Mouse (Mus musculus) MEL (cell line): ENCODE measurements at regions not wholly inside any gene's neighbourhood (a gene's known extent, or its start where the extent isn't known, plus 50 kb on each side); places are given as distances from the start of the nearest gene placed in this dataset.

ENCODE experiments used
- DNase-seq: peaks from one replicate; pipeline ENCODE4 v3.0.0; 2011; ENCODE audit warnings: low read depth, low spot score
- H3K27ac ChIP-seq: 2 replicates; pipeline ENCODE4 v1.5.1; 2012; ENCODE audit warnings: low read depth, mild to moderate bottlenecking, control low read depth, low read length, moderate library complexity; ENCODE audit not compliant: control insufficient read depth
- H3K27me3 ChIP-seq, 2 experiments: fragments of 150-350 bp in 1 of 2; sonication (generic) in 1 of 2; 2 replicates each; pipeline ENCODE4 v1.6.1; 2012; ENCODE audit warnings: low read length in 2 of 2, mild to moderate bottlenecking in 2 of 2, improper control_type of control experiment in 1 of 2, moderate library complexity in 1 of 2; ENCODE audit not compliant: insufficient read depth in 2 of 2, control insufficient read depth in 1 of 2
- H3K36me3 ChIP-seq, 2 experiments: 2 replicates each; pipeline ENCODE4 v1.6.1; 2012 to 2014; ENCODE audit warnings: low read length in 2 of 2, improper control_type of control experiment in 1 of 2, inconsistent platforms in 1 of 2, mild to moderate bottlenecking in 1 of 2; ENCODE audit not compliant: insufficient read depth in 2 of 2, control insufficient read depth in 1 of 2
- H3K4me1 ChIP-seq, 2 experiments: fragments of 150-350 bp in 1 of 2; sonication (generic) in 1 of 2; 2 replicates each; pipeline ENCODE4 v1.6.1; 2012; ENCODE audit warnings: low read length in 2 of 2, improper control_type of control experiment in 1 of 2, mild to moderate bottlenecking in 1 of 2; ENCODE audit not compliant: insufficient read depth in 2 of 2, control insufficient read depth in 1 of 2
- H3K4me3 ChIP-seq, 2 experiments: fragments of 150-350 bp in 1 of 2; sonication (generic) in 1 of 2; 2 replicates each; pipeline ENCODE4 v1.5.1; 2012; ENCODE audit warnings: low read depth in 2 of 2, low read length in 2 of 2, mild to moderate bottlenecking in 2 of 2, moderate library complexity in 2 of 2, control low read depth in 1 of 2, improper control_type of control experiment in 1 of 2; ENCODE audit not compliant: control insufficient read depth in 1 of 2, insufficient read depth in 1 of 2
- H3K79me2 ChIP-seq: 2 replicates; pipeline ENCODE4 v1.6.1; 2012; ENCODE audit warnings: mild to moderate bottlenecking, low read length, moderate library complexity; ENCODE audit not compliant: control insufficient read depth, poor library complexity, insufficient read depth
- H3K9ac ChIP-seq: 2 replicates; pipeline ENCODE4 v1.6.1; 2012; ENCODE audit warnings: low read depth, mild to moderate bottlenecking, control low read depth, low read length, moderate library complexity; ENCODE audit not compliant: control insufficient read depth, poor library complexity, severe bottlenecking
- H3K9me3 ChIP-seq: fragments of 150-350 bp; sonication (generic); replicated peaks from 2 replicates; pipeline ENCODE4 v1.6.1; 2012; ENCODE audit warnings: mild to moderate bottlenecking, low read length, improper control_type of control experiment, moderate library complexity; ENCODE audit not compliant: insufficient read depth
- CHD1 ChIP-seq: IDR thresholded peaks from 2 replicates; pipeline ENCODE4 v1.6.1; 2012; ENCODE audit warnings: low read depth, mild to moderate bottlenecking, inconsistent platforms, low read length, improper control_type of control experiment
- CTCF ChIP-seq, 3 experiments: IDR thresholded peaks in 2 of 3; conservative IDR thresholded peaks in 1 of 3; 2 replicates each; pipeline ENCODE4 v1.5.1; 2011 to 2012; ENCODE audit warnings: low read length in 3 of 3, low read depth in 2 of 3, mild to moderate bottlenecking in 2 of 3, improper control_type of control experiment in 1 of 3, inconsistent platforms in 1 of 3, mixed read lengths in 1 of 3, moderate library complexity in 1 of 3; ENCODE audit not compliant: control insufficient read depth in 1 of 3, insufficient read depth in 1 of 3, poor library complexity in 1 of 3, severe bottlenecking in 1 of 3
- GABPA ChIP-seq: IDR thresholded peaks from 2 replicates; pipeline ENCODE4 v1.6.1; 2012; ENCODE audit warnings: low read depth, mild to moderate bottlenecking, inconsistent platforms, low read length, improper control_type of control experiment, moderate library complexity
- HCFC1 ChIP-seq: IDR thresholded peaks from 2 replicates; pipeline ENCODE4 v1.6.1; 2012; ENCODE audit warnings: low read depth, mild to moderate bottlenecking, inconsistent platforms, low read length, improper control_type of control experiment, moderate library complexity
- KAT2A ChIP-seq: conservative IDR thresholded peaks from 2 replicates; pipeline ENCODE4 v1.6.1; 2012; ENCODE audit warnings: low read depth, low read length, improper control_type of control experiment, inconsistent platforms
- MXI1 ChIP-seq: IDR thresholded peaks from 2 replicates; pipeline ENCODE4 v1.6.1; 2011; ENCODE audit warnings: mild to moderate bottlenecking, low read depth, low read length, improper control_type of control experiment
- MYC ChIP-seq: IDR thresholded peaks from 2 replicates; pipeline ENCODE4 v1.6.1; 2011; ENCODE audit warnings: low read depth, mild to moderate bottlenecking, low read length, improper control_type of control experiment, moderate library complexity
- NRF1 ChIP-seq: IDR thresholded peaks from 2 replicates; pipeline ENCODE4 v1.6.1; 2014; ENCODE audit warnings: low read depth, mild to moderate bottlenecking, inconsistent platforms, low read length, improper control_type of control experiment, moderate library complexity; ENCODE audit not compliant: poor library complexity, insufficient read depth, severe bottlenecking
- RAD21 ChIP-seq: IDR thresholded peaks from 2 replicates; pipeline ENCODE4 v1.6.1; 2011; ENCODE audit warnings: mild to moderate bottlenecking, low read depth, low read length, improper control_type of control experiment
- SMC3 ChIP-seq: IDR thresholded peaks from 2 replicates; pipeline ENCODE4 v1.6.1; 2011; ENCODE audit warnings: low read depth, low read length, improper control_type of control experiment
- TAL1 ChIP-seq: IDR thresholded peaks from 2 replicates; pipeline ENCODE4 v1.6.1; 2012; ENCODE audit warnings: mild to moderate bottlenecking, inconsistent platforms, low read length, moderate library complexity, mixed read lengths

DNA sequence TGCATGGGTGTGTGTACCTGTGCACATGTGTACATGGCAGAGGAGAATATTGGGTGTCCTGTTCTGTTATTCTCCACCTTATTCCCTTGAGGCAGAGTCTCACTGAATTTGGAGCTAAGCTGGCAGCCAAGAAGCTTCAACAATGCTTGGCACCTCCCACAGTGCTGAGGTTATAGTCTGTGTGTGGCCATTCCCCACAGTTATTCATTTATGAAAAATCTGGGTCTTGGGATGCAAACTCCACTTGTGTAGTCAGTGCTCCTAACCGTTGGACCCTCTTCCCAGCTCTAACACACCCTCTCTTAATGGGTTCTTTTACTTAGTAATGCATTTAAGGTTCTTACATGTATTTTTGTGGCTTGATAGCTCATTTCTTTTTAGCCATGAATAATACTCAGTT lies 72.6 kb upstream of the Arhgap32 start:
- H3K27ac ChIP-seq = no peak overlapping the region

GRCm38 (mm10) chr9:32046791-32047190 lies 69.1 kb upstream of the Arhgap32 start:
- no peaks in the 10 kb centered on the region for H3K9me3 ChIP-seq
- no peak overlapping the region for H3K4me3 ChIP-seq
- no peak overlapping the region for H3K27ac ChIP-seq
- H3K36me3 ChIP-seq = no peaks in the 10 kb centered on the region
- DNase-seq = no peak
- TF ChIP-seq CHD1 = no peak
- TF ChIP-seq TAL1 = no peak
- TF ChIP-seq MXI1 = no peak
- TF ChIP-seq RAD21 = no peak
- TF ChIP-seq NRF1 = no peak
- H3K27me3 ChIP-seq = no peaks in the 10 kb centered on the region
- H3K4me1 ChIP-seq = no peaks in the 10 kb centered on the region
- H3K9ac ChIP-seq = no peak overlapping the region
- H3K79me2 ChIP-seq = no peaks in the 10 kb centered on the region

More for the DNA sequence above, 72.6 kb upstream of the Arhgap32 start:
- Histone ChIP-seq H3K36me3 (no peaks in the 10 kb centered on the region), H3K27me3 (no peaks in the 10 kb centered on the region), H3K79me2 (no peaks in the 10 kb centered on the region), H3K9me3 (no peaks in the 10 kb centered on the region), H3K4me3 (no peak overlapping the region), H3K4me1 (no peaks in the 10 kb centered on the region), H3K9ac (no peak overlapping the region)
- no peak for DNase-seq
- TF ChIP-seq MXI1 (no peak), MYC (no peak), NRF1 (no peak), KAT2A (no peak), HCFC1 (no peak), SMC3 (no peak), GABPA (no peak), TAL1 (no peak)
- TF ChIP-seq, all 39 proteins: peak for 0

GRCm38 (mm10) chr9:32048941-32049340 lies 67.0 kb upstream of the Arhgap32 start:
- TF ChIP-seq CTCF (IDR thresholded peaks at IDR 0.05 in 2 of 3, conservative IDR thresholded peaks at IDR 0.05 in 1 of 3; ENCODE audit: control insufficient read depth in 1 of 3, insufficient read depth in 1 of 3, low read depth in 2 of 3, low read length in 3 of 3, poor library complexity in 1 of 3, severe bottlenecking in 1 of 3) = no peak
- no peaks in the 10 kb centered on the region for H3K79me2 ChIP-seq
- no peaks in the 10 kb centered on the region for H3K27me3 ChIP-seq
- H3K4me3 ChIP-seq = no peak overlapping the region
- no peaks in the 10 kb centered on the region for H3K4me1 ChIP-seq
- H3K9ac ChIP-seq = no peak overlapping the region
- H3K27ac ChIP-seq = no peak overlapping the region
- no peaks in the 10 kb centered on the region for H3K9me3 ChIP-seq
- no peak for DNase-seq
- no peaks in the 10 kb centered on the region for H3K36me3 ChIP-seq
